Mouse (Mus musculus): ENCODE results near the gene Traf5.

DNA sequence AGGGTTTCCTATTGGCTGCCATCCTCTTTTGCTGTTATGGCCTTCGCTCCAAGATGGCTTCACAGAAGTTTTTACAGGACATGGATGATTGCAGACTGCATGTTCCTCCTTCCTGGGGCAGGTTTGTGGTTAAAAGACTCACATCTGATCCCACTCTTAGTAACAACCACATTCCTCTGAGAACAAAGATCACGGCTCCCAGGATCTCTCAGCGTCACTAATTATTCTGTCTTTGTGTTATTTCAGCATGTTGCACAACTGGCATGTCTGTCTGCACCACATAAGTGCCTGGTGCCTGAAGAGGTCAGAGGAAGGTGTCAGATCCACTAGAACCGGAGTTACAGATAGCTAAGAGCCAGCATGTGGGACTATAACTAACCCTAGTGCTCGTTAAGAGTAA lies 122.4 kb downstream of the Traf5 start:
- TF ChIP-seq CTCF (IDR thresholded peaks at IDR 0.05; ENCODE audit: extremely low read depth, insufficient read length, insufficient replicate concordance, low read depth, low read length) = no peak
- TF ChIP-seq POLR2A (IDR thresholded peaks at IDR 0.05; ENCODE audit: low read depth, low read length) = no peak
